Mouse (Mus musculus) fat pad, adult 2 months (tissue): ENCODE measurements around the gene Col9a3.

Source experiments
- DNase-seq: peaks from one replicate; pipeline ENCODE4 v3.0.0-alpha.2; 2011; ENCODE audit warnings: low read depth, low spot score; ENCODE audit errors: extremely low read depth

Gene Col9a3

GRCm38 (mm10) chr2:180611882-180612281 lies 14.3 kb downstream of the Col9a3 start:
- DNase-seq, result no peak

GRCm38 (mm10) chr2:180641576-180642554 lies 44.3 kb downstream of the Col9a3 start:
- no peak for DNase-seq

DNA sequence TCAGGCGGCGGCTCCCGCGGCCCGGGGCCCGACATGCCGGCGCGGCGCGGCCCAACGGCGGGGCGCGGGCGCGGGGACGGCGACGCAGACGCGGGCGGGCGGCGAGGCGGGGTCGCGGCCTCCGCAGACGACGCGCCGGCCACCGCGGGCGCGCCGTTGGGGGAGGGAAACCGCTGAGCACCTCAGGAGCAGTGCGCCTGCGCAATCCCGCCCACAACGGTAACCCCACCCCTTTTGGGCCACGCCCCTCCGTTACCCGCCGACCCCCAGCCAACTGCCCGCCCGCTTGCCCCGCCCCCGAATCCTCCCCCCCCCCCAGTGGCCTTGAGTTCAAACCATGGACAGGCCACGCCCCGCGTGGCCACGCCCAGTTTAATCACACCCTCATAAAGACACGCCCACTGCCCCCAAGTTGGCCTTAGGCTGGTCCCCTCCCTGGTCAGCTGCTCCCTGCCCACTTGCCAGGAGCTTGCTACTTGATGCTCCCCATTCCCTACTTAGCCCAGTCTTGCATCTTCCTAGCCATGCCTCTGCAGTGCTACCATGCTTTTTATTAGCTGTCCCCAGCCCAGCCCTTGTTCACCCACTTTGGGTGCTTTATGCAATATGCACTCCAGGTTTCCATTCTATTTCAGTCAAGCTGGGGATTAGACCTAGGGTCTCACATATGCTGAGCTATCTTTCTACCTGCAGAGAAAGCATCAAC lies 45.1 kb downstream of the Col9a3 start, which contains the start of gene Tcfl5:
Gene Tcfl5, minus strand, starts transcription at position 154 of the 706 bp plus-strand sequence.
- DNase-seq, result no peak

- DNase-seq, result no peak
Measured at GRCm38 (mm10) chr2:180643626-180644025, 46.0 kb downstream of the Col9a3 start.

DNA sequence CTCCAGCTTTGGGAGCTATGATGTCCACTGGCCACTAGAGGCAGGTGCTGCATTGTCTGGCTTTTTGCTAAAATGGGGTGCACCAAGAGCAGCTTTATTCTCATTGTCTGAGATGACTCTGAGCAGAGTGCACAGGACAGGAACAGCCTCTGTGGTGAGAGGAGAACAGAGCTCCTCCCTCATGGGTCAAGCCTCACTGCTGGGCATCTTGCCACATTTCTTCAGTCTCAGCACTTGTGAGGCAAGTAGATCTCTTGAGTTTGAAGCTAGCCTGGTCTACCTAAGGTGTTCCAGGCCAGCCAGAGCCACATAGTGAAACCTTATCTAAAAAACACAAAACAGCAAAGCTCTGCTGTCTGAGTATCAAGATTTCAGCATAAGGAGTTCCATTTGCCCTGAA lies 49.3 kb downstream of the Col9a3 start:
- no peak for DNase-seq

GRCm38 (mm10) chr2:180654666-180655065 lies 57.1 kb downstream of the Col9a3 start:
- no peak for DNase-seq

DNA sequence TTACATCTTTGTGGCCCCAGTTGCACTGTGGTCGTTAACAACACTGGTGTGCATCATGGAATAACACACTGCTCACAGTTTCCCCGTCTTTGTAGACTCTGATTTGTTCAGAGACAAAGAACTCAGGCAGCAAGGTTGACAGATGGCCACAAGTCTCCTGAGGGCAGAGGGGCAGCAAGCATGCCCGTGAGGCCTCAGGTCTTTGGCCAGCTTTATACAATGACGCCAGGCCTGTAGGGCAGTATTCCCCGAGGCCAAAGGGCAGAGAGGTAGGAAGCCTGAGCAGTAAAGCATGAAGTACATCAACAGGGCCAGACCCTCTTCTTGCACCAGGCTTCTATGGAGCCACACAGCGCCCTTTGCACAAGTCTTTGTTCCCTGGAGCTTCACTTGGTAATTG lies 57.6 kb downstream of the Col9a3 start:
- DNase-seq, result no peak

DNA sequence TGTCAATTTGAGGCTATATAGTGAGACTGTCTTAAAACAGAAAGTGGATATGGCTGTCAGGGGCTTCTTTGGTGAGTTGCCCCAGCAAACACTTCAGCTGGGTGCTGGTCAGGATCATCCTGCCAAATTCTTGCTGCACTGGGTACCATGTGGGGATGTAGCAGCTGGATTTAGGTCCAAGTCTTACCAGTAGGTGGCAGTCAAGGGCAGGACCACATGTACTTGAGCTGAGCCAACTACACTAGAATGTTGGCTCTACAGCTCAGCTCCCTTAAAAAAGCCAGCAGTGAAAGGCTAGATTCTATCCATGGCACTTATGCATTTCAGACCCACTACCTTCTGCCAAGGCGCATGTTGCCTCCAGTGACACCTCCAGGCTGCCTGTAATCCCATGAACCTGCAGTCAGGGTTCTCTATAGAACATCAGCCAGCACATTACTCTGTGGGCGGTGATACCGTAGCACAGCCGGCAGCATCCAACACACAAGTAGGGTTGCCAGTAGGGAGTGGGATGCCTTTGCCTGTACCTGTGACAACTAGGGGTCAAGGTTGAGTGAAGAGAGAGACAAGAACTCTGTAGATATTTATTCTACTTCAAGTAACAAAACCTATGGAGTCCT lies 59.9 kb downstream of the Col9a3 start:
- DNase-seq, result no peak

- no peak for DNase-seq
Measured at GRCm38 (mm10) chr2:180658381-180658780, 60.8 kb downstream of the Col9a3 start.

GRCm38 (mm10) chr2:180659353-180660150 lies 62.0 kb downstream of the Col9a3 start:
- no peak for DNase-seq

GRCm38 (mm10) chr2:180660521-180660920 lies 62.9 kb downstream of the Col9a3 start:
- no peak for DNase-seq

- DNase-seq, result no peak
Measured at GRCm38 (mm10) chr2:180662008-180662407, 64.4 kb downstream of the Col9a3 start.
